ENCODE assay signal across 19 mouse cellular contexts in genomic region chr11:82631387-82631786, GRCm38 (mm10).
DNase-seq lines count a peak whose midpoint lies in the region; ATAC-seq and TF ChIP-seq lines count a peak whose summit lies in the region.
"Had no signal": no experiment of that assay in that cellular context is flagged by ENCODE, and none has a peak within 500 bp of the region (broad histone marks: within the 10 kb centered on the region; RNA-seq: fewer than 3 reads in every experiment).

No protein-coding gene starts in this region.

- no peak overlapping the region for H3K4me2 ChIP-seq in forebrain, embryonic 13.5 days
- no peak overlapping the region for H3K4me2 ChIP-seq in midbrain, embryonic 11.5 days
- H3K4me2 ChIP-seq: heart, embryonic 11.5 days; stomach, embryonic 15.5 days had no signal

- no peak for TF ChIP-seq POLR2A in thymus, adult 2 months (IDR thresholded peaks at IDR 0.05; ENCODE audit: control insufficient read depth, extremely low read depth, insufficient read depth, low read length, poor library complexity)

- no peak overlapping the region for H3K9ac ChIP-seq in forebrain, embryonic 13.5 days
- no peak overlapping the region for H3K9ac ChIP-seq in midbrain, embryonic 11.5 days (ENCODE audit: low read length)
- H3K9ac ChIP-seq: liver, postnatal 0 days; stomach, embryonic 15.5 days had no signal

- no peaks in the 10 kb centered on the region for H3K36me3 ChIP-seq in forebrain, embryonic 13.5 days (ENCODE audit: poor library complexity, severe bottlenecking)
- no peaks in the 10 kb centered on the region for H3K36me3 ChIP-seq in midbrain, embryonic 11.5 days (ENCODE audit: control insufficient read depth, insufficient read depth, low read length)
- no peaks in the 10 kb centered on the region for H3K36me3 ChIP-seq in thymus, adult 2 months (ENCODE audit: control insufficient read depth, insufficient read depth, low read length)
- H3K36me3 ChIP-seq: G1E; stomach, embryonic 15.5 days had no signal

- WGBS in forebrain, embryonic 13.5 days: 6% methylated on average over 4 of the region's 4 CpGs
- WGBS in midbrain, embryonic 11.5 days: 44% methylated on average over 4 of the region's 4 CpGs
- 60% methylated on average over 4 of the region's 4 CpGs for WGBS in thymus, adult 2 months

- H3K9me3 ChIP-seq in forebrain, embryonic 13.5 days (replicated peaks): peaks cover 14% of the 10 kb centered on the region; the same call in 1 of the 2 replicates
- no peaks in the 10 kb centered on the region for H3K9me3 ChIP-seq in midbrain, embryonic 11.5 days (ENCODE audit: control insufficient read depth, low read length)
- H3K9me3 ChIP-seq: stomach, embryonic 15.5 days had no signal

- peak; percentile 34; the same call in 1 of the 2 replicates for ATAC-seq in frontal cortex, adult (ENCODE audit: low TSS enrichment)
- peak; percentile 94 for ATAC-seq in forebrain, embryonic 13.5 days
- ATAC-seq in midbrain, embryonic 11.5 days (ENCODE audit: low FRiP score): peak; percentile 52; the same call in 1 of the 2 replicates
- ATAC-seq: liver, postnatal 0 days had no signal

- peak overlapping the region; percentile 72 for H3K27ac ChIP-seq in forebrain, embryonic 13.5 days
- H3K27ac ChIP-seq in midbrain, embryonic 11.5 days (ENCODE audit: low read depth, low read length): no peak overlapping the region
- H3K27ac ChIP-seq in thymus, adult 2 months (ENCODE audit: control insufficient read depth, insufficient read depth, low read length): no peak overlapping the region
- H3K27ac ChIP-seq: stomach, embryonic 15.5 days had no signal

- DNase-seq in frontal cortex, postnatal 25 days (ENCODE audit: low spot score in 2 of 2): no peak
- DNase-seq in ES-CJ7 (ENCODE audit: low read depth, low spot score): peak; percentile 88
- DNase-seq in midbrain, embryonic 11.5 days (ENCODE audit: low spot score, missing footprints): no peak
- no peak for DNase-seq in thymus, postnatal 4 days
- no peak for DNase-seq in thymus, adult 2 months
- no peak for DNase-seq in B cell, adult 2 months
- DNase-seq: adrenal gland, postnatal 25 days; gastrocnemius, postnatal 14 days; heart, postnatal 36 days; kidney, adult 18-20 months; kidney, postnatal 36 days; liver, postnatal 0 days; thymus, postnatal 14 days had no signal

- 0 out of 2 replicates have a peak, but pooled peaks cover 2% of the 10 kb centered on the region for H3K27me3 ChIP-seq in forebrain, embryonic 13.5 days
- H3K27me3 ChIP-seq in midbrain, embryonic 11.5 days (ENCODE audit: control insufficient read depth, insufficient read depth, low read length): no peaks in the 10 kb centered on the region
- H3K27me3 ChIP-seq in thymus, adult 2 months (ENCODE audit: control insufficient read depth, insufficient read depth, low read length): no peaks in the 10 kb centered on the region
- H3K27me3 ChIP-seq: stomach, embryonic 15.5 days had no signal

- no peak overlapping the region for H3K4me3 ChIP-seq in forebrain, embryonic 13.5 days
- no peak overlapping the region for H3K4me3 ChIP-seq in midbrain, embryonic 11.5 days (ENCODE audit: low read depth, low read length)
- no peak overlapping the region for H3K4me3 ChIP-seq in thymus, adult 2 months (ENCODE audit: control insufficient read depth, insufficient read depth, low read length)
- H3K4me3 ChIP-seq: myocyte; stomach, embryonic 15.5 days had no signal

- H3K4me1 ChIP-seq in forebrain, embryonic 13.5 days: peaks cover 46% of the 10 kb centered on the region
- 0 out of 2 replicates have a peak, but pooled peaks cover 3% of the 10 kb centered on the region for H3K4me1 ChIP-seq in midbrain, embryonic 11.5 days (ENCODE audit: control insufficient read depth, insufficient read depth, low read length)
- no peaks in the 10 kb centered on the region for H3K4me1 ChIP-seq in thymus, adult 2 months (replicated peaks; ENCODE audit: control insufficient read depth, insufficient read depth, low read length)
- H3K4me1 ChIP-seq: stomach, embryonic 15.5 days had no signal

- no peak for TF ChIP-seq CTCF in thymus, adult 2 months (IDR thresholded peaks at IDR 0.05; ENCODE audit: borderline replicate concordance, control insufficient read depth, extremely low read depth, insufficient read depth, low read length, poor library complexity)

Comparison
In these comparisons a context has a peak if more than half of its experiments do, and no peak if none do; other contexts are left out.
1. ATAC-seq: peak in every context shown above with its lines; median percentile 94 in forebrain, embryonic 13.5 days; 52 in midbrain, embryonic 11.5 days; 34 in frontal cortex, adult.